Mouse (Mus musculus) limb, embryonic 11.5 days (tissue): ENCODE data around the gene Igfbp7. TPM values are rescaled to one million over a fixed set of nuclear protein-coding genes. Genes with fewer than 3 reads are reported as not detected.

ENCODE experiments used
- ATAC-seq: fragments of 200-750 bp; cut with Nextera tagmentation; 2 replicates; pipeline ENCODE4 v1.8.0; 2017; ENCODE audit warnings: low read depth; ENCODE audit not compliant: insufficient number of reproducible peaks, low FRiP score, low TSS enrichment
- DNase-seq: peaks from one replicate; pipeline ENCODE4 v3.0.0-alpha.2; 2015; ENCODE audit warnings: low spot score
- H3K27ac ChIP-seq: fragments of 300-500 bp; sonication (generic); replicated peaks from 2 replicates; pipeline ENCODE4 v1.5.1; 2014; ENCODE audit warnings: low read depth, mild to moderate bottlenecking, low read length
- H3K27me3 ChIP-seq: fragments of 300-500 bp; sonication (generic); 2 replicates; pipeline ENCODE4 v1.6.1; 2014; ENCODE audit warnings: mild to moderate bottlenecking, low read length, mixed read lengths; ENCODE audit not compliant: control insufficient read depth, insufficient read depth
- H3K36me3 ChIP-seq: fragments of 300-500 bp; sonication (generic); 2 replicates; pipeline ENCODE4 v1.6.1; 2014; ENCODE audit warnings: mild to moderate bottlenecking, low read length, moderate library complexity, mixed read lengths; ENCODE audit not compliant: control insufficient read depth, insufficient read depth
- H3K4me1 ChIP-seq: fragments of 300-500 bp; sonication (generic); 2 replicates; pipeline ENCODE4 v1.6.1; 2014; ENCODE audit warnings: low read length, mixed read lengths; ENCODE audit not compliant: control insufficient read depth, insufficient read depth
- H3K4me2 ChIP-seq: fragments of 300-500 bp; sonication (generic); 2 replicates; pipeline ENCODE4 v1.6.1; 2014; ENCODE audit warnings: low read depth, mild to moderate bottlenecking, moderate library complexity; ENCODE audit not compliant: severe bottlenecking
- H3K4me3 ChIP-seq: fragments of 300-500 bp; sonication (generic); 2 replicates; pipeline ENCODE4 v1.5.1; 2014; ENCODE audit warnings: low read depth, low read length
- H3K9ac ChIP-seq: fragments of 300-500 bp; sonication (generic); 2 replicates; pipeline ENCODE4 v1.6.1; 2014; ENCODE audit warnings: mild to moderate bottlenecking, low read length
- H3K9me3 ChIP-seq: fragments of 300-500 bp; sonication (generic); 2 replicates; pipeline ENCODE4 v1.6.1; 2016; ENCODE audit warnings: low read length; ENCODE audit not compliant: control insufficient read depth
- WGBS: fragments of 180-500 bp; shearing (Covaris S2); extraction: QIAGEN DNeasy Blood & Tissue Kit; methylation state at CpG from one replicate; pipeline ENCODE4 v1.1.7; 2014; 5-methylcytosine and 5-hydroxymethylcytosine counted together
- polyA plus RNA-seq: library from polyadenylated mRNA; unstranded; fragments of >200 nt; fragmentation: Nextera tagmentation; extraction: Ambion mirVana; gene quantifications from 2 replicates; pipeline ENCODE4 v1.2.1, GENCODE M21; 2014

Igfbp7 gene
- polyA plus RNA-seq, 1 experiment from 2014 or later = 1.9 TPM

GRCm38 (mm10) chr5:77330154-77330553 lies 77.7 kb downstream of the Igfbp7 start:
- no peak overlapping the region for H3K9ac ChIP-seq
- WGBS = 83% methylated on average over 5 of the region's 5 CpGs
- H3K27me3 ChIP-seq = no peaks in the 10 kb centered on the region
- DNase-seq (no peak), ATAC-seq (no peak)
- no peak overlapping the region for H3K4me2 ChIP-seq
- no peaks in the 10 kb centered on the region for H3K9me3 ChIP-seq
- no peak overlapping the region for H3K4me3 ChIP-seq
- H3K36me3 ChIP-seq = peaks cover 18% of the 10 kb centered on the region
- no peaks in the 10 kb centered on the region for H3K4me1 ChIP-seq
- no peak overlapping the region for H3K27ac ChIP-seq

GRCm38 (mm10) chr5:77324936-77325335 lies 82.9 kb downstream of the Igfbp7 start:
- DNase-seq (no peak), ATAC-seq (no peak)
- WGBS = 95% methylated on average over 1 of the region's 1 CpGs
- Histone ChIP-seq H3K4me3 (no peak overlapping the region), H3K27ac (no peak overlapping the region), H3K27me3 (no peaks in the 10 kb centered on the region), H3K9ac (no peak overlapping the region), H3K36me3 (peaks cover 26% of the 10 kb centered on the region), H3K4me2 (no peak overlapping the region), H3K4me1 (no peaks in the 10 kb centered on the region), H3K9me3 (no peaks in the 10 kb centered on the region)

DNA sequence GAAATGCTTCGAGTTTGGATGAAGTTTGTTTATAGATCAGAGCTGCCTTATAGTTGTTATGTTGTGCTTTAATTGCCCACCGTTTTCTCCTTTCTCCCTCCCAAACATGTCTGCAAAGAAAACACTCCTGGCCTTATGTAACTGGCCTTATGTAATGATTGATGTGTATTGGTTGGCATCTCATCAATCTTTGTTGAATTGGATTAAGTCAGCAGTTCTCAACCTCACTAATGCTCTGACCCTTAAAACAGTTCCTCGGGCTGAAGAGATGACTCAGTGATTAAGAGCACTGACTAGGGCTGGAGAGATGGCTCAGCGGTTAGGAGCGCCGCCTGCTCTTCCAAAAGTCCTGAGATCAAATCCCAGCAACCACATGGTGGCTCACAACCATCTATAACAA lies 92.9 kb downstream of the Igfbp7 start:
- peaks cover 10% of the 10 kb centered on the region for H3K36me3 ChIP-seq

GRCm38 (mm10) chr5:77314206-77314605 lies 93.6 kb downstream of the Igfbp7 start:
- 97% methylated on average over 4 of the region's 4 CpGs for WGBS
- Histone ChIP-seq H3K27me3 (no peaks in the 10 kb centered on the region), H3K4me3 (no peak overlapping the region), H3K27ac (no peak overlapping the region), H3K4me1 (peaks cover 7% of the 10 kb centered on the region; the same call in 1 of the 2 replicates), H3K4me2 (no peak overlapping the region), H3K9me3 (no peaks in the 10 kb centered on the region), H3K36me3 (peaks cover 10% of the 10 kb centered on the region), H3K9ac (no peak overlapping the region)
- ATAC-seq (no peak), DNase-seq (no peak)

More for the DNA sequence above, 92.9 kb downstream of the Igfbp7 start:
- H3K9ac ChIP-seq = no peak overlapping the region
- H3K4me1 ChIP-seq = peaks cover 7% of the 10 kb centered on the region; the same call in 1 of the 2 replicates
- WGBS = 89% methylated on average over 6 of the region's 6 CpGs
- no peaks in the 10 kb centered on the region for H3K27me3 ChIP-seq
- no peak overlapping the region for H3K27ac ChIP-seq
- ATAC-seq = no peak
- H3K4me3 ChIP-seq = no peak overlapping the region
- H3K4me2 ChIP-seq = no peak overlapping the region
- no peaks in the 10 kb centered on the region for H3K9me3 ChIP-seq
- DNase-seq = no peak

DNA sequence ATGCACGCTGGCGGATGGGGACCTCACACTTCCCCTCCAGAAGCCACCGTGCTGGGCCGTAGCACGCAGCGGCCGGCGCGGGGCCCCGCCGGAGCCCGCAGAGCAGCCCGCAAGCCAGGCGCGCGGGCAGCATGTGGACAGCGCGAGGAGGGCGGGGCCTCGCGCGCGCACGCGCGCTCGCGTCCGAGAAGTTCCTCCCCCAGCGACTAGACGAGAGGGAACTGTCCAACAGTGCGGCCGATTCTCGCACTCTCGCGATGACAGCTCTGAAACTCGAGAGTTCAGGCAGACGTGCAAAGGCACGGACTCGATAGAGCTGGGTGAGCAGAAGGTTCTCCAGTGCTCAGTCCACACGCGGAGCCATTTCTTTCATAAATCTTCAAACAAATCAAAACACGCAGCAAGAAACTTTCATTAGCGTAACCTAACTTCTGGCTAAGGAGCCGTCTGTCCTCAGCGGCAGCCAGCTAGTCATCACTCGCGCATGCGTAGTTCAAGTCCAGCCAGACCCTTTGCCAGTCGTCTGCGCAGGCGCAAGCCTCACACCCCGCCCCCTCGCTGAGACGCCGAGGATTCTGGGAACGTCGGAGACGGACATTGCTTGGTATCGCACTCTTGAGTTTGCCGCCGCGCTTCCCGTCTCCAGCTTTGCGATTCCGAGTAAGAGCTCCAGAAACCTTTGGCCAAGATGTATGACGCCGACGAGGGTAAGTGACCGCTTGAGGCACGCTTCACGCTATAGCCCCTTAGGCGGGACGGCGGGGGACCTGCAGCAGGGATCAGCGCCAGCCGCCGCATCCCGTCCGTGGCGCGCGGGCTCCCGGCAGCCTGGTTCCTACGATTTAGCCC lies 97.7 kb downstream of the Igfbp7 start, which contains the start of the genes Noa1 and Polr2b:
Gene Noa1 (minus strand): TSS at position 161 of the 849 bp plus-strand sequence.
Gene Polr2b (plus strand): TSS at position 224 of the 849 bp plus-strand sequence.
- H3K4me2 ChIP-seq = peak within 1 kb of the TSS; percentile 95
- peak within 1 kb of the TSS; percentile 83 for H3K27ac ChIP-seq
- H3K4me1 ChIP-seq = peaks cover 17% of the 10 kb centered on the region
- H3K4me3 ChIP-seq = peak within 1 kb of the TSS; percentile 81
- ATAC-seq (peak; percentile 93), DNase-seq (peak; percentile 99)
- H3K9me3 ChIP-seq = no peaks in the 10 kb centered on the region
- peaks cover 9% of the 10 kb centered on the region for H3K36me3 ChIP-seq
- under 1% methylated on average over 85 of the region's 85 CpGs for WGBS
- H3K27me3 ChIP-seq = no peaks in the 10 kb centered on the region
- peak within 1 kb of the TSS; percentile 91 for H3K9ac ChIP-seq

GRCm38 (mm10) chr5:77309051-77309906 lies 98.6 kb downstream of the Igfbp7 start:
- Histone ChIP-seq H3K9me3 (no peaks in the 10 kb centered on the region), H3K27me3 (no peaks in the 10 kb centered on the region), H3K9ac (peak overlapping the region; percentile 91), H3K36me3 (peaks cover 5% of the 10 kb centered on the region), H3K4me2 (peak overlapping the region; percentile 95), H3K27ac (no peak overlapping the region), H3K4me1 (peaks cover 17% of the 10 kb centered on the region), H3K4me3 (peak overlapping the region; percentile 81)
- peak; percentile 35; the same call in 1 of the 2 replicates for ATAC-seq
- WGBS = under 1% methylated on average over 76 of the region's 76 CpGs
- no peak for DNase-seq

GRCm38 (mm10) chr5:77307821-77308553 lies 99.9 kb downstream of the Igfbp7 start:
- Histone ChIP-seq H3K4me3 (peak overlapping the region; percentile 81), H3K9ac (no peak overlapping the region), H3K4me1 (peaks cover 17% of the 10 kb centered on the region), H3K27me3 (no peaks in the 10 kb centered on the region), H3K27ac (no peak overlapping the region), H3K36me3 (peaks cover 3% of the 10 kb centered on the region), H3K9me3 (no peaks in the 10 kb centered on the region), H3K4me2 (peak overlapping the region; percentile 95)
- no peak for ATAC-seq
- WGBS = 83% methylated on average over 5 of the region's 5 CpGs
- no peak for DNase-seq
